Mouse (Mus musculus) megakaryocyte, embryonic 14.5 days (primary cell): ENCODE data around the gene Cdyl.

Source experiments
- FLI1 ChIP-seq: IDR thresholded peaks from 2 replicates; pipeline ENCODE4 v1.6.1; 2012; ENCODE audit warnings: low read length, inconsistent platforms, mixed read lengths
- GATA1 ChIP-seq: IDR thresholded peaks from 3 replicates; pipeline ENCODE4 v1.6.1; 2012; ENCODE audit warnings: mixed read lengths, low read length, inconsistent platforms, borderline replicate concordance

DNA sequence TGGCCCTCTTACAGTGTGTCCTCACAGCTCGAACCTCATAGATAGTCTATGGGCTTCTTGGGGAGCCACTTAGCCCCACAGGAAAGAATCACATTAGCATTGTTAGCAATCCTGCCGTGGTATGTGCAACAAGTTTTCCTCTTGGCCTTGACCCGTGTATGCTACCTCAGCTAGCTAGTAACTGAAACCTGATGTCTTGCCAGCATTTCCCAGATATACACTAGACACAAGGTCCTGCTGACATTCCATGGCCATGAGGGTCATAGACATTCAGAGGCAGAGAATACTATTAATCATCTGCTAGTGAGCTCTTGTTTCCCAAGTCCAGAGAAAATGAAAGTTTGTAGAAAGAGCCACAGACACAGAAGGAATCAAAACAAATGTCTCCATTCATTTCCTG, 158.0 kb downstream of the Cdyl start:
- TF ChIP-seq GATA1 (no peak), FLI1 (no peak)
